Mouse (Mus musculus) R1 (cell line): ENCODE results near the gene Zbtb42.

Experiments used
- DNase-seq: peaks from one replicate; pipeline ENCODE4 v3.0.0-alpha.2; 2018; ENCODE audit warnings: low read depth, low spot score

The Zbtb42 gene

GRCm38 (mm10) chr12:112678555-112679026 is at the start of gene Zbtb42:
Gene Zbtb42, plus strand, starts transcription at chr12:112678828.
- peak; percentile 44 for DNase-seq

DNA sequence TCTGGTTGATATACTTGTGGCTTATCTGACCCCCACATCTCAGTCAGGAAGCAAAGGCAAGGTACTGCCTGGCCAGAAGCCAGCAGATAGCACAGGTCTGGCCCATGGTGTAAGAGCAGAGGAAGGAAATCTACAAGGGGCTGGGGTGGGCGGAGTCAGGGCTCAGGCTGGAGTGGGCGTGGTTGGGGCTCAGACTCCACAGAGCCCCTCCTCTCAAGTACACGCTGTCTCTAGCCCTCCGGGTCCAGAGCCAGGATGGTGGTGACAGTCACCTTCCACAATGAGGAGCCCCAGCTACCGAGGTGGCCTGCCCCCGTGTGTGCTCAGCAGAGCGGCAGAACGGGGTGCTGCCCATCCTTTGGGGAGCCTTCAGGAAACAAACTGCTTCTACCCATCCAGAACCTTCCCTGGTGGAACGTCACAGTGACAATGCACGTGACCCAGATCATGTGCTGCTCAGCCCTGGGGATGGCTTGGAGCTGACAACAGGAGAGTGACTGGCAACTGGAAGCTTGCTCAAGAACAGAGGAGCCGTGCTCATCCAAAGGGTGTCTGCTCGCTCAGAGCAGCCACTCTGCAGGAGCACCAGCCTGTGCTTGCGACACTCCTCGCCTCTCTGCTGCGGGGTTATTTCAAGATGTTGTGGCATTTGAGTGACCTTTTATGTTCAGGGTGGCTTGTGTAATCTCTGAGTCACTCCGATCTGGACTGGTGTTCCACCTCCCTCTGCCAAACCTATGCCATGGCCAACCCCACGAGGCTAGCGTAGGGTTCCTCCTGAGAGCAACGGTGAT is 49.5 kb upstream of the Zbtb42 start:
- peak; percentile 84 for DNase-seq

DNA sequence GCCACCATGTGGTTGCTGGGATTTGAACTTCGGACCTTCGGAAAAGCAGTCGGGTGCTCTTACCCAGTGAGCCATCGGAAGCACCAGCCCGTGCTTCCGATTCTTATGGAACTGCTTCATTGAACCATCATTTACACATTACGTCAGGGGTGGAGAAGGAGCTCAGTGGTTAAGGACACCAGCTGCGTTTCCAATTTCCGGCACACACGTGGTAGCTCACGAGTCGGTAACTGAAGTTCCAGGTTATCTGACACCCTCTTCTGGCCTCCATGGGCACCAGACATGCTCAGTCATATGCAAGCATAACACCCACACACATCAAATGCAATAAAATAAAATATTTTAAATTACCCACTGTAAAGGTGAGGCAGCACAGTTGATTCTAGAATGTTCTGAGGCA is 48.6 kb upstream of the Zbtb42 start:
- DNase-seq, result peak; percentile 42

- no peak for DNase-seq
Observed at GRCm38 (mm10) chr12:112630796-112631195, 47.8 kb upstream of the Zbtb42 start.

DNA sequence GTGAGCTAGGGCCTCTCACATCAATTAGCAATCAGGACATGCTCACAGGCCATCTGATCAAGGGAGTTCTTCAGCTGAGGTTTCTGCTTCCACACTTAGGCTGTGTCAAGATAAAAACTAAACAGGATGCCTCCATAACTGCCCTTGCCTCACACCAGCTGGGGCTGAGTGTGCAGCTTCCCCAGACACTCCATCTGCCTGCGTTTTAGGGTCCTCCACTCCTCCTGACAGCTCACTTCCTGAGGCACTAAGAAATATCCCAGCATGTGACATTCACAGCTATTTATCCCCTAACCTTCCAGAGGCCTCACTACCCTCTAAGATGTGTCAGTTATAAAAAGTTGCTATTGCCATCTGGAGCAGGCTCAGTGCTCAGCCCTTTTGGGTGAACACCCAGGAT is 47.2 kb upstream of the Zbtb42 start:
- DNase-seq, result no peak

- no peak for DNase-seq
Observed at GRCm38 (mm10) chr12:112632084-112632777, 46.4 kb upstream of the Zbtb42 start.

DNA sequence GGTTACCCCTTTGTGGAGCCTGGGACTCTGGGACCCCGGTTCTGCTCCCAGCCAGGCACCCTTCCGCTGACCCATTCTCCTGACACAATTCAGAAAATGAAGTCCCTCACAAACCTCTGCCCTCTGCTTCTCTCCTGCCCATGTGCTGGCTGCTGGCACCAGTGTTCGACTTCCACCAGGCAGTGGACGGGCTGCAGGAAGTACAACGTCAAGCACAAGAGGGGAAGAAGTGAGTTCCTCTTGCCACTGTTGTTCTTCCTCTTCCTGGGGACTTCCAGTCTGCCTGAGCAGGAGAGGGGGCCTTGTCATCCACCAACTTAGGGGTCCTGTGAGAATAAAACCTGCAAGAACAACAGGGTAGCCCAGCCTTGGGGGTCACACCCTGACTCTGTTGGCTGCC is 45.7 kb upstream of the Zbtb42 start:
- DNase-seq, result no peak

- DNase-seq, result no peak
Observed at GRCm38 (mm10) chr12:112633686-112634085, 44.9 kb upstream of the Zbtb42 start.

DNA sequence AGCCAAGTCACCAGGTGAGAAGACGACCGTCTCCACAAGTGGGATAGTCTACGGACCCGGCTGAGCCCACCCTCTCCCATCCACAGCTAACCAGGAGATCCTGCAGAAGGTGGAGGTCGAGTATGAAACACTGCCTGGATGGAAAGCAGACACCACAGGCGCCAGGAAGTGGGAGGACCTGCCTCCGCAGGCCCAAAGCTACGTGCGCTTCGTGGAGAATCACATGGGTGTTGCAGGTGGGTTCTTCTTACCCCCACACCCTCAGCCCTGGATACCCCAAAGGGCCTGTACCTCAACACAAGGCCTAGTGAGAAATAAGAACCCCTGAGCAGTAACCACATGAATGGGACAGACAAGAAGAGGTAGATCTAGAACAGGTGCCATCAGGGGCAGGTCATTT is 39.1 kb upstream of the Zbtb42 start:
- no peak for DNase-seq

DNA sequence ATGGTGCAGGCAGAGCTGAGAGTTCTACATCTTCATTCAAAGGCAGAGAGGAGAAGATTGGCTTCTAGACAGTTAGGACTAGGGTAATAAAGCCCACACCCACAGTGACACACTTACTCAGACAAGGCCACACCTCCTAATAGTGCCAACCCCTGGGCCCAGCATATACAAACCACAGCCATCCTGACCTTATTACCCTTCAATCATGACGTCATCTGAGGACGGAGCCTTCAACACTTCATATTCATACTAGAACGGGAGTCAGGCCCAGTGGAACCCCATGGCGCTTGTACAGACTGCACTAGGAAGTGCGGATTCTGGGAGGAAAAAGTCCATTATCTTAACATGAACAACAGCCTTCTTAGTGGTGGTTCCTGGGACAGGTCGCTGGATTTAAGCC is 35.5 kb upstream of the Zbtb42 start:
- DNase-seq, result no peak

- DNase-seq, result peak; percentile 99
Observed at GRCm38 (mm10) chr12:112644180-112644854, 34.3 kb upstream of the Zbtb42 start, which contains the start of gene Siva1. Gene Siva1, plus strand, starts transcription at chr12:112644679.

GRCm38 (mm10) chr12:112644855-112645506 is 33.6 kb upstream of the Zbtb42 start:
- DNase-seq, result peak; percentile 51

GRCm38 (mm10) chr12:112646139-112646538 is 32.5 kb upstream of the Zbtb42 start:
- no peak for DNase-seq

DNA sequence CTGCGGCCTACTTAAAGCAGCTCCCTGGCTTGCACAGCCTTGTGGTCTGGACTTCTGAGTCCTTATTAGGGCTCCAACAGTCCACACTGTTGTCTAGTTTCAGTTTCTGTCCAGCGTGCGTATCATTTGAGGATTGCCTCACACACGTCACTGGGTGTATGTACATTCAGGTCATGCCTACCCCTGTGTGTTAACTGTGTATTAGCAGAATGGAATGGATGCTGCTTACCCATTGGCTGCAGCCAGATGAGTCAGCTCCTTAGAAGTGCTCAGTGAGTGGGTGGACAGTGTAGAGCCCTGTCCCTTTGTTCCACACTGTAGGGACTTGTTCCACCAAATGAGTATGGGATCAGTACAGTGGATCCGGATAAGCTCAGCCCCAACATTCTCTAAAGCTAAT is 30.5 kb upstream of the Zbtb42 start:
- no peak for DNase-seq

- no peak for DNase-seq
Observed at GRCm38 (mm10) chr12:112651778-112652439, 26.7 kb upstream of the Zbtb42 start.

GRCm38 (mm10) chr12:112653157-112653824 is 25.3 kb upstream of the Zbtb42 start:
- peak; percentile 81 for DNase-seq

GRCm38 (mm10) chr12:112654076-112654475 is 24.6 kb upstream of the Zbtb42 start:
- DNase-seq, result no peak

- no peak for DNase-seq
Observed at GRCm38 (mm10) chr12:112658619-112659018, 20.0 kb upstream of the Zbtb42 start.

DNA sequence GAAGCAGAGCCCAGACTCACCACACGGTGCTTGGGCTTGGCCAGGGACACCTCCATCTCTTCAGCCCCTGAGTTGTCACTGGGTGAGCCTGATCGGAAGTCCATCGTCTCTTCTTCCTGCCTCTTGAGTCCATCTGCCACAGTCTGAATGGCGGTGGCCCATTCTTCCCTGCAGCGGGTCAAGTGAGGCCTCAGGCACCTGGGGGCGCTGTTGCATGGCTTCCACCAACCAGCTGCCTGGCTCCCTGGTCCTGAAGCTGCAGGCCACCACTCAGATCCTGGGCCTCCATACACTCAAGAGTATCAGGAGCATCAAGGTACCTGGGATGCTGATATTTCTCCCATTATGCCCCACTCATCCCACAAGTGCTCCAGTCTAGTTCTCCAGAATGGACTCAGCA is 19.5 kb upstream of the Zbtb42 start:
- DNase-seq, result peak; percentile 41

GRCm38 (mm10) chr12:112660576-112661326 is 17.9 kb upstream of the Zbtb42 start:
- no peak for DNase-seq
